Mouse (Mus musculus): Measurements from ENCODE around the gene Il15.

The Il15 gene

GRCm38 (mm10) chr8:82402686-82403330, at the start of gene Il15:
TSS of gene Il15 (minus strand) at chr8:82403222.
- ATAC-seq (ENCODE audit: low TSS enrichment): no peak

DNA sequence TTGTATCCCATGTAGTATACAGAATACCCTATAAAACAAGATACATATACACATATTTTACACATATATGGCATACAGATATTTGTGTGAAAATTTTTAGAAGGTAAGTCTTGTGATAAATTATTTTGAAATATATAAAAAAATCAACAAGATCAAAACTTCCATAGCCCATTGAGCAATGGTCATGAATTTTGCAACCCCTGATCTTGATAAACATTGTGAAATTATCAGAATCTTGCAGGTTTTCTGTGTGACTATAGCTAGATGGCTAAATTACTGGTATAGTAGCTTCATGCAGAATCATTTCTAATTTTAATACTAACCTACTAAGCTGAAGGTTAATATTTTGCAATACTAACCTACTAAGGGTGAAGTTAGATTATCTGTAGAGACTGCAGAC, 41.9 kb upstream of the Il15 start:
- ATAC-seq (ENCODE audit: low TSS enrichment): no peak

- ATAC-seq (ENCODE audit: low TSS enrichment): no peak
Observed at GRCm38 (mm10) chr8:82416587-82417340, 13.7 kb upstream of the Il15 start.

DNA sequence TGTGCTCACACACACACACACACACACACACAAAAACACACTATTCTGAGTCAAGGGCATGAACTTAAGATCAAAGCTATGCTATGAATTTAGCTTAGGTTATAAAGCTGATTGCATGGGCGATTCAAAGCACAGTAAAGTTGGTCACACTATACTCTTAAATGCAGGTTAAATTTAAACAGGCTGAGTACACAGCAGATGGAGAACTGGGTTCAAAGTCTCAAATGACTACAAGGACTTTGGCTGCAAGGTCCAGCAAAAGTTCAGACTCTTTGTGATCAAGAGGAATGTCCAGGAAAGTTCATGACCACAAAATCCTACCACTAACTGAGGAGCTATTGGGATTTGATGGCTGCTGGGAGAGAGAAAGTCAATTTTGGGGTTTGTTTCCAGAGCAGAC, 12.5 kb upstream of the Il15 start:
- ATAC-seq (ENCODE audit: low TSS enrichment): no peak

DNA sequence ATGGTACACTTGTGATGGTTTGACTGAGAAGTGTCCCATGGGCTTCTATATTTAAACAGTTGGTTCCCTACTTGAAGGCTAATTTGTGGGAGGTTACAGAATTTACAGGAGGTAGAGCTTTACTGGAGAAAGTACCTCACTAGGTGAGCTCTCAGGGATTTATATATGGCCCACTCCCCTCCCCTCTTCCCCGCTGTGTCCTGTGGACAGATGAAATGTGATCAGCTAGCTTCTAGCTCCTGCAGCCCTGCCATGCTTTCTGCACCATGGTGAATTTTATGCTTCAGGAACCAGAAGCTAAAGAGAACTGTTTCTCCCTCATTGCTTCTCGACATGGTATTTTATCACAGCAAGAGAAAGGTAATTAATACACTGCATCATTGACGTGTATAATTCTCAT, 7.1 kb upstream of the Il15 start:
- no peak for ATAC-seq (ENCODE audit: low TSS enrichment)

GRCm38 (mm10) chr8:82407060-82407459, 4.0 kb upstream of the Il15 start:
- no peak for ATAC-seq (ENCODE audit: low TSS enrichment)

DNA sequence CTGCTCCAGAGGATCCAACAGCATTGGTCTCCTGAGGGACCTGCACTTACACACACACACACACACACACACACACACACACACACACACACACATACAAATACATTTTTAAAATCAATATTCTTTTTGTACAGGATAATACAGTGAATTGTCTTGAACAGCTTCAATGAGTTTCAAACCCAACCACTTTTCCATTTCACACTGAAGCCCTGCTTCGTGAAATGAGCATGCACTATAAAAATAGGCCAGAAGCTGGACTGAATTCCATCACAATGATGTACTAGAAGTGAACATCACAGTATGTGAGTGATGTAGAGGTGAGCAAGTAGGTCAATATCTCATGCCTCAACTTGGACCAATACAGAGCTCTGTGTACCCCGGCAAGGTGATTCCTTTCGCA, 1.0 kb upstream of the Il15 start:
- no peak for ATAC-seq (ENCODE audit: low TSS enrichment)

DNA sequence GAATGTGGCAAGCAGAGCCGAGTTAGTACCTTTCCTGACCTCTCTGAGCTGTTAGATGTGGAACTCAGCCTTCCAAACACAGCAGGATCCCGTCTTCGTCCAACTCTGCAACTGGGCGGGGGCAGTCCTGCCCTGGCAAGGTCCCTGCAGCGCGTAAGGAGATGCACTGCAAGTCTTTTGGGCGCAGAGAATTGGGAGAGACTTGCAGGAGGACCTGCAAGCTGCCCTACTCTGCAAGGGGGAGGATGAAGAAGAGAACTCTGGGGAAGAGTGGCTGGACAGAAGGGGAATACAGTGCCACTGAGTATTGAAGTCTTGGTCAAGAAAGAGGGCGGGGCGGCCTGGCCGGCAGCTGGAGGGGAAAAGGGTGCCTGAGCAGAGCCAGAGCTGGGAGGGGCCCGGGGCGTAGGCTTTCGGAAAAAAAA, 749 bp downstream of the Il15 start:
- ATAC-seq (ENCODE audit: low TSS enrichment): peak; percentile 34

DNA sequence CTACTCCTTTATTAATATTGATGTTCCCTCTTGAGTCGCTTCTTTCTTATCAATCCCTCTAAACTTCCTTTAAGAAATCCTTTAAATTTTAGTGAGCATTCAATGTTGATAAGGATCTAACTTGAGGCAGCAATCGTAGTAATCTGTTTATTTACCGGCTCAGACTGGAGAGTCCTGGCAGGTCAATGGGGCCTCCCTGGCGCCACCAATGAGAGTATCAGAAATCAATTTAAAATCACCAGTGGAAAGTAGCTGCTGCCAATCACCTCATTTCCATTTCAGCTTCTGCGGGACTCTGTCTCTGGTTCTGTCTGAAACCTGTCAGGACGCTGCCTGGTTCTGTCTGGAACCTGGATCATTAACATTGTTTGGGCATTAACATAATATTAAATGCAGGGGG, 1.5 kb downstream of the Il15 start:
- ATAC-seq (ENCODE audit: low TSS enrichment): no peak

GRCm38 (mm10) chr8:82401059-82401458, 2.0 kb downstream of the Il15 start:
- ATAC-seq (ENCODE audit: low TSS enrichment): no peak

- no peak for ATAC-seq (ENCODE audit: low TSS enrichment)
Observed at GRCm38 (mm10) chr8:82400376-82400775, 2.6 kb downstream of the Il15 start.

DNA sequence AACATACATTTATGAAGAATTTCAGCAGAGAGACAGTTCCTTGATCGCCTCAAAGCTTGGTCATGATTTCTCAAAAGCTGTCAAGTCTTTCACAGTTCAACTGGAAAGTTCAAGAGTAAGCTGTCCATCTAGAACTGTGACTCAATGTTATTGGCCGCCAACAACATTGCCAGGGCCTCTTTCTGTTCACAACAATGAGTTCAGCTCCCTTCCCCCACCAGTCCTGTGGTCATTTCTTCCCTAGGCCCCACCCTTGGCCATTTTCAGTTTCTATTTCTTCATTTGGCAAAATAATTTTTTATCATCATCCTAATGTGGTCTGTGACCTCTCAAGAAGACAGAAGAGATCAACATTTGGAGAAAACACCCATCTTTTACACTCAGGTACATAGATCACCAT, 4.5 kb downstream of the Il15 start:
- ATAC-seq (ENCODE audit: low TSS enrichment): no peak

DNA sequence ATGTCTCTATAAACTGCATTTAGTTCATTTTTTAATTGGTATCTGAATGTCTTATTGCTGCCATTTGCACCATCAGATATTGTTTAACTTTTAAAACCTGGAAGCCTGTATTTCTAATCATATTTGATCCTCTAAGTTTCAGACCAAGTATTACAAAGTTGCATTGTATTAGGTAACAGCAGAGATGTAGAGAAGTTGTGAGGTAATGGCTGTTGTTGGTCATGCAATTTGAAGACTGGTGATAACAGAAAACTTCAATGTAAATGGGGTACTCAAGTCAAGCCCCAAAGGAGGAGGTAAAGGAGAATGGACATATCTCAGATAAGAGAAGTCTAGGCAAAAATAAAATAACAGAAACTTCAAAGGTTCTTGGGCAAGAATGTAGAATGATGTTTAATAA, 11.8 kb downstream of the Il15 start:
- no peak for ATAC-seq (ENCODE audit: low TSS enrichment)

DNA sequence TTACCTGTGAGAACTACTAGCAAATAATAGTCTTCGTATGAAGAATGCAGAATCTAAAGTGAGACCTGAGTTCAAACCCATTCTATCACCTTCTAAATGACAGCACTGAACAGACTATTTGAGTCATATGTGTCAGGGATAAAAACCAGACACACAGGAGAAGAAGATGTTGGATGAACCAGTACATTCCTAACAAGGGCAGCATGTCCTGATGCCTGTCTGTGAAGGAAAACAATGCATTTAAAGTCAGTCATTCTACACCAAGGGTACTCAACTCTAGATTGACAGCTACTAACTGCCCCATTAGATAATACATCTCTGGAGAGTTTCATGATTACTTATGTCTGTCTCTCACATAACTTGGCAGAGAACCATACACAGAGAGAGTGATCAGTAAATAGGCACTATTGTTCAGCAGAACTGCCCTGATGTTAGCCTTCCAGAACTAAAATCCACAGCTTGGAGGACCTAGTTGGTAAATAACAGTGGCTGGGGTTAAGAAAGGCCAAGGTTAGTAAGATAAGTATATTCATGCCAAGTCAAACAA, 14.6 kb downstream of the Il15 start:
- ATAC-seq (ENCODE audit: low TSS enrichment): no peak

DNA sequence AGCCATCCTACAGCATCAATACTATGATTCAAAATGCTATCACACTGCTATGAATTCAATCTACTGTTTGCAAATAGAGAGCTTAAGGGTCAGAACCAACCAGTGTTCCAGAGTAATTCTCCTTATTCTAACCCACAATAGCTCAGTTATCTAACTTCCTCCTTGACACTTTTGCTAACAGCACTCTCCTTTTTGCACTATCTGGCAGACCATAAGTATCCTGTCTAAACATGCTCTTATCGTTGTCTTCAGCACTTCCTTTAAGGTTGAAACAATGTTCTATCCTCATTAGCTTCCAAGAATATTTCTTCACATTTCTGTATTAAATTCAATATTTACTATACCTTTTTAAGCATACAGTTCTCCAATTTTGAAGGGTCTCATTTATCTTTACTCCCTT, 15.4 kb downstream of the Il15 start:
- ATAC-seq (ENCODE audit: low TSS enrichment): no peak

DNA sequence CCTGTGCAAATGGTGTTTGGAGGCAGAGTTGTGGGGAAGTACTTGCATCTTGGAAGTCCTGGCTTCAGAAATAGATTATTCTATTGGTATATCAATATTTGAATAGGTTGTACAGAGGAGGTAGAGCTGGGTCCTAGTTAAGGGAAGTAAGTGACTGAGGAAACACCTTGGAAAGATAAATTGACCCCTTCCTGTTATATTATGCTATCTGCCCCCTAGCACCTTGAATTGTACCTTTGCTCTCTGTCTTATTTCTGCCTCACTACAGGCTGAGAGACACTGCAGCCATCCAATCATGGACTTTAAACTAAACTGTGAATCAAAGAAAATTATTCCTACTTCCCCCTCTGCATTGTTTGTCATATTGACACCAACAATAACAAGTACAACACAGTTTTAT, 17.2 kb downstream of the Il15 start:
- no peak for ATAC-seq (ENCODE audit: low TSS enrichment)

DNA sequence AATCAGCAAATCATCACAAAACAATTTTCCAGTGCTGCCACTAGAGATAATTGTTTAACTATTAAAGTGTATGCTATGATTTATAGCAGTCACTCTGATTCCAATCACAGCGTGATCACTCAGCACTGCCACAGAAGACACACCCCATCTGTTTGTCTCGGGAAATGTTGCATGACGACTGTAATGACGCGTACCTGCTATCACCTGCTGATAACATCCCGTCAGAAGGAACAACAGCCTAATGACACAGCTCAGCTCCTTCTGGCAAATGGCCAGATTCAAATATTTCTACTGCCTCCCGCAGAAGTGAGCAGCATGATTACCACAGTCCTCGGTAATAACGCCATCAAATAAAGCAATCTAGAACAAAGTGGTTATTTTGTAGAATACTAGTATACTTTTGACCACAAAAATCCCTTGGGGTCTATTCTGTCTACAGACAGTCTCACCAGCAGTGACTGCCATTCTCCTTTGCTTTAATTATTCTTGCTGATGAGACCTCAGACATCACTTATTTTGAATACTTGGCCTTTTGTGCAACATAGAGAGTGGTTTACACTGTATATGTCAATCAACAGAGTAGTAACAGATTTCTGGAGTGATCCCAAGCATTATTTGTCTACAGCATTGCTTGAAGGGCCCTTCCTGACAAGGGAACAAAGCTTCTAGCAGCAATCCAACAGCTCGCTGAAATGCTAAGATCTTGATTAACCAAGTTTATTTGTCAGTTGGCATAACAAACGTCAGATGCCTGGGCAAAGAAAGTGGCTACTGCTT, 18.4 kb downstream of the Il15 start:
- no peak for ATAC-seq (ENCODE audit: low TSS enrichment)

GRCm38 (mm10) chr8:82383346-82383745, 19.7 kb downstream of the Il15 start:
- ATAC-seq (ENCODE audit: low TSS enrichment): no peak

DNA sequence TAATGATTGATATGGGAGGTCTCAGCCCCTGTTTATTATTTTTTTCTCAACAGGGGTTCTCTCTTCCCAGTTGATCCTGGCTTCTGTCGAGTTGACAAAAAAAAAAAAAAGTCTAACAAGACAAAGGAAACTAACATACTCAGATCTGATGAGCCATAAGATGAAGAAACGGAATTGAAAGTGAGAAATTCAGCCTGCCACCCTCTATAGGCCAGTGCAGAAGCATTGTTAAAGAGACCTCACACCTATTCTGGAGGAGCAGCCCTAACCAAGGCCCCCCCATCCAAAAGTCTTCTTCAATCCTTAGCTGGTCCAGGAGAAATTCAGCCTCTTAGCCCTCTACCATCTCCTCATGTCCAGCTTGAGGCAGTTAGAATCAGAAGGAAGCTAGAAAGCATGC, 20.7 kb downstream of the Il15 start:
- no peak for ATAC-seq (ENCODE audit: low TSS enrichment)

DNA sequence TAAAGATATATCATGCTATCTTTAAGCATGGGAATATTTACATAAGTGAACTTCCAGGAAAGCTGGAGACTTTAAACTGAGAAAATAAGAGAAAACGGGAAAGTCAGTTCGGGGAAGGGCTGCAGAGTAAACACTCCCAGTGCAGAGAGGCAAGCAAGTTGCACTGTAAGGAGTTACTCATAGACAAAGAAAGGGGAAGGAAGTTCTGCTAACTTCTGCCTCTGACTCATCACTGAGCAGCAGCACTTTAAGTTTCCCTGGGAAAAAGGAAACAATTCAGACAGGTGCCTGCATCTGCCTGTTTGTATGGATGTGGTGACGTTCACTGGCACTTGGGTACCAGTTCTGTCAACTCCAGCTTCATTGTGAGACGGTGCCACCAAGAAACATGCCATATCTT, 28.6 kb downstream of the Il15 start:
- no peak for ATAC-seq (ENCODE audit: low TSS enrichment)

DNA sequence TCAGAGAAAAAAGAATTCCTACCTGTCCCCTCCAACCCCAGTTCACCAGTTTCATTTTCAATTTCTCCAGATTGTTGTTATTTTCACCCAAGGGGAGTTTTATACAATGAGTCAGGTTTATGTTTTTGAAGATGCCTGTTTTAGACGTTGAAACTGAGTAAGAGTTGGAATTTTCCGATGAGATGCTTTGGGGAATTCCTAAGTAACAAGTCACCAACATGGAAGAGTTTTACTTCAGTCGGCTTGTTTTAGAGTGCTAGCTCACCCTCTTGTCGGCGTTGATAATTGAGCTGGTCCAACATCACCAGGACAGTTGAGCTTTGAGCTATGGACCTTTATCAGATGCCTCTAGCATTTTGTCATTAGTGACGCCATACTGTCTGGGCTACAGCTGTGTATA, 30.2 kb downstream of the Il15 start:
- no peak for ATAC-seq (ENCODE audit: low TSS enrichment)

- ATAC-seq (ENCODE audit: low TSS enrichment): no peak
Observed at GRCm38 (mm10) chr8:82370657-82371056, 32.4 kb downstream of the Il15 start.

DNA sequence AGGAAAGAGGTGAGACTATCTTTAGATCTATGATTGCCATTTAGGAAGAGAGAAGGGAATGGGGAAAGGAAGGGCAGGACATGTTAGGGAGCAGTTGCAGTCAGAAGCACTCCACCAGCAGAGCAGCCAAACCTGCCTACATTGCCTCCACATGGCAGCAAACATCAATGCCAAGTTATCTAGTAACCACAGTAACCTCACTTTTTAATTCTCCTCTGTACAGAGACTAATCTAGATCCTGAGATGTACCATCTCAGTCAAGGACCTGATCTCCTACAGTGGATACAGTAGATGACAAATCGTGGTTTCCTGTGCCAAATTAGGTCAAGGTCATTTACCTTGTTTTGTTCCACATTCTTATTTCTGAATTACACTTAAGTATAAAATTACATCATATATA, 42.0 kb downstream of the Il15 start:
- ATAC-seq (ENCODE audit: low TSS enrichment): no peak

Data from frontal cortex, adult (tissue).